Mouse (Mus musculus) mature B cell (primary cell): ENCODE measurements around the gene Nwd1.
"Not testable (repeated sequence)": the region's sequence is repeated elsewhere in the genome, so short reads cannot be mapped to it uniquely, and the experiment has no call there.

Source experiments
- in situ Hi-C: fragments of 300-500 bp; cut with MboI; formaldehyde crosslinking; loops from 2 replicates; pipeline ENCODE4 v1.14.3; 2019

Nwd1 gene

DNA sequence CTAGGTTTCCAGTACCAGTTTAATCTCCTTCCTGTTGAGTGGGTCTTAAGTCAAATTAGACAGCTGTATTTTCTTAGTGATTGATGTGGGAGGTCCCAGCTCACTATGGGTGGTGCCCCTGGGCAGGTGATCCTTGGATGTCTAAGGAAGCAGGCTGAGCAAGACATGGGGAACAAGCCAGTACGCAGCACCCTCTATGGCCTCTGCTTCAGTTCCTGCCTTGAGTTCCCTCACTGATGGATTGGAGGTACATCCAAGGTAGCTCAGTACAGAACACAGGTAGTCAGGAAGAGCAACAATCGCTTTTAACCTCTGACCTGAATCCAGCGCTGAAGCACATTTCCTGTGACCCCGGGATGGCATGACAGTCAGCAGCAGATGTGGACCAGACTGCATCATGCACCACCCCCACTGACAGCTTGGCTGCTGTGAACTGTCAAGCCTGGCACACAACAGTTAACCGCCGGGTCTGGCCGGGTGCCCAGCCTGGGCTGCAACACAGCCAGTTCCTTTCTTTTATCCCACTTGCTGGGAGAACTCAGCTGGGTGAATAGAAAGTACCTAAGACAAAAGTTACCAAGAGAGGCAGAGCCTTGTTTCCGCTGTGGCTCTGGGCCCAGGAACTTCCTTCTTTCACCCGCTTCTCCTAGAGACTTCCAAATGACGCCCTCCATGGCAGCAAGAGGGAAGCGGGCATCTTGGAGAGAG, at the start of gene Nwd1:
Nwd1 (plus strand) TSS at position 652 of the 708 bp plus-strand sequence.
- in situ Hi-C loops: no loop called here

DNA sequence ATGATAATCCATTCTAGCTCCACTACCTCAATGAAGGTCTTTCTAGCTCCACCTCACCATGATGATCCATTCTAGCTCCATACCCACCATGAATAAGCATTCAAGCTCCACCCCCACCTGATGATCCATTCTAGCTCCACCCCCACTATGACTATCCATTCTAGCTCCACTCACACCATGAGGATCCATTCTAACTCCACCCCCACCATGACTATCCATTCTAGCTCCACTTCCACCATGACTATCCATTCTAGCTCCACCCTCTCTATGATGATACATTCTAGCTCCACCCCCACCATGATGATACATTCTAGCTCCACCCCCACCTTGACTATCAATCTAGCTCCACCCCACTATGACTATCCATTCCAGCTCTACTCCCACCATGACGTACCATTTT, 3.6 kb upstream of the Nwd1 start:
- in situ Hi-C loops: no loop called here

DNA sequence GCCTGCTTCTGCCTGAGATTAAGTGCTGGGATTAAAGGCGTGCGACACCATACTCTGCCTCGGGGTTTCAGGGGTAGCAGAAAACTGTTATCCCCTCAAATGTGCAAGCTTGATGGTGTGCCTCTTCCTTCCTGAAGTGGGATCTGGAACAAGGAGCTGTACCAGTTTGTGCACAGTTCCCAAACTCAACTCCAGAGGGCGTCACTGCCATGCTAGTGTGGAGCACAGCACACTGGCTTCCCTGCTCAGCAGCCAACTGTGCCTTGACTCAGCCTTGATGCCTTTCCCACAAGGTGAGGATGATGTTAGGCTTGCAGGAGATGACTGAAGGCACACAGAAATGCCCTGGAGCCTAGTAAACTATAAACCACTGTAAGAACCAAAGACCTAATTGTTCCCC, 1.9 kb upstream of the Nwd1 start:
- in situ Hi-C loops: no loop called here

DNA sequence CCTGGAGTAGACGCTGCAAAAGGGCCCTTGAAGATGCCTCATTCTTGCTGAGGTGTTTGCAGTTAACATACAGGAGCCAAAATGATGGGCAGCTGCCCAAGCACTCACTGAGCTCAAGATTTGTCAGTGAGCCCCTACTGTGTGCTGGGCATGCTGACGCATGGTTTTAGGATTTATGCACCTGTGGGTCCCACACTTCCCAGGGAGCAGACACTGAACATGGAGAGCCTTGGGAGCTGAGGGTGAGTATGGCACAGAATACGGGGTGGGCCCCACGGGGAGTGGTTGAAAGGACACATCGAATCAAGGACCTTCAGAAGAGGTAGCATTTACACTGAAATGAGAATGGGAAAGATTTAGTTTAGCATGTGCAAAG, 245 bp downstream of the Nwd1 start:
- in situ Hi-C loops: no loop called here

DNA sequence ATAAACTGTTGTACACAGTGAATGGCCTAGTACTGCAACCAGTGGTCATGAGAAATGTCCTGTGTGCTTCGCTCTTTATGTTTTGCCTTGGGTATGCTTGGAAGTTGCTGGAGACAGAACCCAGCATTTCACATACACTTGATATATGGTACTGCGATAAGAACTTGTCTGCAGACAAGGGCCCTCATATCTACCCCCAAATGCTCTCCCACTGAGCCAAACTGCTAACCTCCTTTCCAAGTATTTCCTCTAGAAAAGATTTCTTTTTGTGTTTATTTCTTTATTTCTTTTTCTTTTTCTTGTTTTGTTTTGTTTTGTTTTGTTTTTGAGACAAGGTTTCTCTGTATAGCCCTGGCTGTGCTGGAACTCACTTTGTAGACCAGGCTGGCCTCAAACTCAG, 4.2 kb downstream of the Nwd1 start:
- in situ Hi-C loops: no loop called here

DNA sequence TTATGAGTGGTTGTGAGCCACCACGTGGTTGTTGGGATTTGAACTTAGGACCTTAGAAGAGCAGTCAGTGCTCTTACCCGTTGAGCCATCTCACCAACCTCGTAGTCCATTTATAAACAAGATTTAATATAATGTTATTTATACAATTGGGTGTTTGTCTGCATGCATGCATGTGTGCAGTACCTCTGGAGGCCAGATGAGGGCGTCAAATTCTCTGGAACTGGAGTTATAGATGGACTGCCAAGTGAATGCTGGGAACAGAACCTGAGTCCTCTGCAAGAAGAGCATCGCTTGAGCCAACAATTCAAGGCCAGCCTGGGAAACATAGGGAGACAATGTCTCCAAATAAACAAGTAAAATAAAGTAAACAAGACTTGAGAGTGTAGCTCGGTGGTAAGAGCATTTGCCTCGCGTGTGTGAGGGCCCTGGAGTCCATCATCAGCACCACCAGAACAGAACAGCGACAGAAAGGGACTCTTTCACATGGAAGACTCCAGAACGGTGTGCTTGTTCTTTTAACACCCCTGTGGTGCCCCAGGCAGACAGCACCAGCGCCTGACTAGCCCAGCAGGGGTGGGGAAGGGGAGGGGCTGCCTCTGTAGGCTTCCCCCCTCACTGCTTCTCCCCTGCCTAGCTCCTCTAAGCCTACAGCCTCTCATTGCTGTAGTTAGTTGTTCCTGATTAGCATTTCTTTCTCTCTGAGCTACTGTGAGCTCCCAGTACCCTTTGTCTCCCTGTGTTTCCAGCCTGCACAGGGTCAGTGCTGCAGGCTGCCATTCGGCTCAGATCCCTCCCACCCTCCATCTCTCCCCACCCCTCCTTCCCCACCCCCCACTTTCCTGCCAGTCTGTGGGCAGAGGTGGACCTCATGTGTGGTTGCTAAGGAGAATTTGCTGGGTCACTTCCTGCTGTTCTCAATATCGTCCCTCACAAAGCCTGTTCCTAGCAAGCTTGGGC, 8.3 kb downstream of the Nwd1 start:
- in situ Hi-C loops: no loop called here

DNA sequence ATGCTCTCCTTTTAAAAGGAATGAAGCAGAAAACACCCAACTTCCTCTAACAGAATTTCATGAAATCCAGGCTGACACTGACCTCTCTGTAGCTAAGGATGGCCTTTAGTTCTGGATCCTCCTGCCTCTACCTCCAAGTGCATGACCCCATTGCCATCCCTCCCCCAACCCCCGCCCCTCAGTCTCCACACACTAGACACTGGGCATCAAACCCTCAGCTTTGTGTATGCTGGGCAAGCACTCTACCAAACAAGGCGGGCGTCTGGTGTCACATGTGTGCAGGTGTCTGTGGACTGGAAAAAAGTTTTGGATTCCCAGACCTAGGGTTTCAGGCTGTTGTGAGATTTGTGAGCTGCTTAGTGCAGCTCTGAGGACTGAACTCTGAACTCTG, 9.0 kb downstream of the Nwd1 start:
- in situ Hi-C loops: no loop called here

DNA sequence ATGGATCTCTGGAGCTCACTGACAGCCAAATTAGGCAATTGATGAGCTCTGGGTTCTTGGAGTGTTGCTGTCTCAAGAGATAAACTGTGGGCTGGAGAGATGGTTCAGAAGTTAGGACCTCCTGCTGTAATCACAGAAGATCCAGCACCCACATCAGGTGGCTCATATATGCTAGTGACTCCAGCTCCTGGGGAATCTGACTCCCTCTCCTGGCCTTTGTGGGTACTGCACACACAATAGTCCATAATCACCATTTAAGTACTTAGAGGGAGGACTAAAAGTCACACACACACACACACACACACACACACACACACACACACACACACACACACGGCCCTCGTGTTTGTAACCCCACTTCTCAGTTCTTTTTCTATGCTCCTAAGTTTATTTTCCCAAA, 13.5 kb downstream of the Nwd1 start:
- in situ Hi-C loops: no loop called here

DNA sequence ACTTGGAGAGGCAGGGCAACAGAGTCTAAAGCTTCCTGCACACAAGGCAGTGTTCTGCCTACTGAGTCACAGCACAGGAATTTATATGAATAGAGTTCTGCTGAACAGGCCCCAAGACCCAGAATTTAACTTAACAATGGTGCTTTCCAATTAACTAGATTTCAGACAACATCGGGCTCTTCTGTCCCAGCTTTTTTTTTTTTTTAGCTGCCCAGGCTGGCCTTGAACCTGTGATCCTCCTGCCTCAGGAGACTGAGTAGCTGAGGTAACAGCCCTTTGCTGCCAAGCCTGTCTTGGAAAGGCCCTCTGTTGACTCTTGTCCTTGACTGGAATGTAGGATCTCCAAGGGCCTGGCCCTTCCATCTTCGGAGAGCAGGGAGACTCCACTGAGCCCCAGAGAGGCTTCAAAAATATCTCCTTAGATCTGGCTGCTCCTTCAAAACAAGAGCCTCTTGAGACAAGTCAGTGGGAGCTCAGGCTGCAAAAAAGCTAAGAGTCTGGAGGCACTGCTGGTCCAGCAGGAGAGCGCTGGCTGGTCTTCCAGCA, 17.7 kb downstream of the Nwd1 start:
- in situ Hi-C loops: no loop called here

DNA sequence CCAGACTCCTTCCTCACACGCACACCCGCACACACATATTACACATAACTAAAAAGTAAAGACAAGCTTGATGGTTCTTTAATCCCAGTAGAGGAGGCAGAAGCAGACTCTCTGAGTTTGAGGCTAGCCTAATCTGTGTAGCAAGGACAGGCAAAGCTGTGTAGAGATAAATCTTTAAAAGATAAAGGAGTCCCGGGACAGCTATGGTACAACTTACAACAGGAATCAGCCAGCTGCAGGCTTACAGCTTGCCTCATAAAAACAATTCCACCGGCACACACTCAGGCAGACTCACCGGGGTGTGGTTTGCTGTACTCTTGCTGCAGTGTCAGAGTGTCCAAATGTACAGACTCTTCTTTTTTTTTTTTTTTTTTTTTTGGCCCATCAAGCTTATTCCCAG, 18.2 kb downstream of the Nwd1 start:
- in situ Hi-C loops: no loop called here

DNA sequence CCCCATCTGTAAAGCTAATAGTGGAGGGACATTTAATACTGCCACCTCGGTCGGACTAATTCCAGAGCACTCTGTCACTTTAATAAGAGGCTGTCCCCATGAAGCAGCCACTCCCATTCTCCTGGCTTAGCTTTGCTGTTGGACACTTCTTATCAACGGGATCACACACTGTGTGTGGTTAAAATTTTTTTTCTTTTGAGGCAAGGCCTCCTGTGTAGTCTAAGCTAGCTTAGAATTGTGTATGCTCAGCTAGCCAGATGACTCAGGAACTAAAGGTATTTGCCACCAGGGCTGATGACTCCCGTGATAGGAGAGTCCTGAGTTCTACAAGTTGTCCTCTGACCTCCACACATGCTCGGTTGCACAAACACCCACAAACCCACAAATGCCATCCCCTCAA, 18.9 kb downstream of the Nwd1 start:
- in situ Hi-C loops: no loop called here

DNA sequence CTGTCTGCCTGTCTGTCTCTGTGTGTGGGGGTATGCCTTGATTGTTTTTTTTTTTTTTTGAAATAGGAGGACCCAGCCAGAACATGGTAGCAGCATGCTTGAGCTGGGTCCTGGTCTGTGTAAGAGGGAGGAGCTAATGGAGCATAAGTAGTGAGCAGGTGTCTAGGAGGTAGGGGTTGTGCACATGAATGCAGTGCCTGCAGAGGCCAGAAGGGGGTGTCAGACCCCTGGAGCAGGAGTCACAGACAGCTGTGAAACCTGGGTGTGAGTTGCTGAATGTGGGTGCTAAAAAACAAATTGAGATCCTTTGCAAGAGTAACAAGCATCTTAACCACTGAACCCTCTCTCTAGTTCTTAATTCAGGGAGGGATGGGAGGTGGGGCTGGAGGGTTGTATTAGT, 22.4 kb downstream of the Nwd1 start:
- in situ Hi-C loops: no loop called here

DNA sequence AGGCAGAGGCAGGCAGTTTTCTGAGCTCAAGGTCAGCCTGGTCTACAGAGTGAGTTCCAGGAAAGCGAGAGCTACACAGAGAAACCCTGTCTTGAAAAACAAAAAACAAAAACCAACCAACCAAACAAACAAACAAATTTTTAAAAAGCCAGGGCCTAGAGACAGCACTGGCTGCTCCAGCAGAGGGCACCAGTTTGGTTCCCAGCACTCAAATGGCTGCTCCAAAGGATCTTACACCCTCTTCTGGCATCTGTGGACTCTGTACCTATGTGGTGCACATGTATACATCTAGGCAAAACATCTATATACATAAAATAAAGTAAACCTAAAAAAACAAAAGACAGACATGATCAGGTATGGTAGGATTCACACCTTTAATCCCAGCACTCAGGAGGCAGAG, 26.3 kb downstream of the Nwd1 start:
- in situ Hi-C loops: no loop called here

DNA sequence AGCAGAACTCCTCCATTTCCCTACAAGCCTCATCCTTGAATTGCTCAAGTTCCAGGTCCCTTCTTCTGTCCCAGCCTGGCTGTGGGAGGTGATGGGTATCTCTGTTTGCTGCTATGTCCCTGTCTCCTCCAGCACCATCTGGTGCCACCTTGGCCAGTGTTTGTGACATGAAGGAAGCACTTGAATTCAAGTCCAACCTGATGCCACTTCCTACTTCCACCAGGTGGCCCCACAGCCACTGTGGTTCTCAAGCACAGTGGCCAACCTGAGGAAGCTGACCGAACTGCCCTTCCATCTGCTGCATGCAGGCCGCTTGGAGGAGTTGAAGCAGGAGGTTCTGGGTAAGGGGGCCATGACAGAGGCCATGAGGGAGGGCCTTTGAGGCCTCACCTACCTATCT, 27.7 kb downstream of the Nwd1 start:
- in situ Hi-C loops: no loop called here

DNA sequence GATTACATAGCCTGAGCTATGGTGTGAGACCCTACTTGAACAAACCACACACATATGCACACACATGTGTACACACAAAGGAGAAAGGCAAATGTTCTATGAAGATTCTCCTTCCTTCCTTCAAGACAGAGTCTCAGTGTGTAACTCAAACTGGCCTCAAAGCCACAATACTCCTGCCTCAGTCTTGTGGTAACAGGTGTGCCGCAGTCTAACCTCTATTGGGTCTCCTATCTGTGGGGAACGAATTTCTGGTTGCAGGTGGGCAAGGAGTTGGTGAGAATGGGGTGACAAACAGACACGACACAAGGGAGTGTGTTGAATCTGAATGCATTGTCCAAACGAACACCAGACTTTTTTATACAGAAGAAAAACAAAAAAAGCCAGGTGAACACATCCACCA, 29.9 kb downstream of the Nwd1 start:
- in situ Hi-C loops: no loop called here

DNA sequence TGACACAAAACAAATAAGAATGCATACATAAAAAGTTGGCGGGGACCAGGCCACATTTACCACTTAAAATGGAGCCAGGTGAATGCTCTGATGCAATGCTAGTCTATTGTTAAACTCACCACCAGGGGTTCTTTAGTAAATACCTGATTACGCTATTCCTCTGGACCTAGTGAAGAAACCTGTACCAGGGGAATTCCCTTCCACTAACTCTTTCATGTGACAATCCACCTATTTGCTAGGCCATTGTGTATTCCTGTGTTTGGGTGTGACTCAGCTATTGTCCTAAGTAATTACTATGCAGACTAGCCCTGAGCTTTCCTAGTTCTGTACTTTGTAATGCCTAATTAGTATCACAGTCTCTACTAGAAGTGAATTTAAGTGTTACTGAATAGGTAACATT, 30.3 kb downstream of the Nwd1 start:
- in situ Hi-C loops: not testable (repeated sequence)

DNA sequence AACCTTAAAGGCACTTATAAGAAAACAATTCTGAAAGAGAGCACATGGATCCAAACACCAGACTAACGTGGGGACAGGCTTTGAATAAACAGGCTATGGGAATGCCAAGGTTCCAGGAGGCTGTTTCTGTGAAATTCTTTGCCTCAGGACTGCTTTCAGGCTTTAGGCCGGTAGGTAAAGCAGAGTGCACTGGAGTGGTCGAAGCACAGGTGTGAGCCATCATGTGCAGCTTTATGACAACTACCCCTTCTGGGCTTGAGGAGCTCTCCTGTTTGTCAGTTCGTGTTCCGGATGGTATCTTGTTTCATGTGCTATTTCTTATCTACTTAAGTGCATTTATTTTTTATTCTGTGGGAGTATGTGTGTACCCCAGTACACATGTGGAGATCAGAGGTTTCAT, 30.8 kb downstream of the Nwd1 start:
- in situ Hi-C loops: no loop called here

DNA sequence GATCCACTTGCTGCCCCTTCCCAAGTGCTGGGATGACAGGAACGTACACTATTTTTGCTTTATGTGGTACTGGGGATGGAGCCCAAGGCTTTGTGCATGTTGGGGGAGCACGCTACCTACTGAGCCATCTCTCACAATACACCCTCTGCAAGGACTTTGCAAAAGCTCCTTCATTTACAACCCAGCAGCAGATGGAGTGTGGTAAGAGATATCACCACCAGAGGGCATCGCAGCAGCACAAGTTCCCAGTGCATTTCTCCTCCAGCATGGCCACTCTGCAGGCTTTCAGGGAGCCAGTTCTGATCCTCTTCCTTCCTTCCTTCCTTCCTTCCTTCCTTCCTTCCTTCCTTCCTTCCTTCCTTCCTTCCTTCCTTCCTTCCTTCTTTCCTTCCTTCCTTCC, 33.6 kb downstream of the Nwd1 start:
- in situ Hi-C loops: no loop called here

DNA sequence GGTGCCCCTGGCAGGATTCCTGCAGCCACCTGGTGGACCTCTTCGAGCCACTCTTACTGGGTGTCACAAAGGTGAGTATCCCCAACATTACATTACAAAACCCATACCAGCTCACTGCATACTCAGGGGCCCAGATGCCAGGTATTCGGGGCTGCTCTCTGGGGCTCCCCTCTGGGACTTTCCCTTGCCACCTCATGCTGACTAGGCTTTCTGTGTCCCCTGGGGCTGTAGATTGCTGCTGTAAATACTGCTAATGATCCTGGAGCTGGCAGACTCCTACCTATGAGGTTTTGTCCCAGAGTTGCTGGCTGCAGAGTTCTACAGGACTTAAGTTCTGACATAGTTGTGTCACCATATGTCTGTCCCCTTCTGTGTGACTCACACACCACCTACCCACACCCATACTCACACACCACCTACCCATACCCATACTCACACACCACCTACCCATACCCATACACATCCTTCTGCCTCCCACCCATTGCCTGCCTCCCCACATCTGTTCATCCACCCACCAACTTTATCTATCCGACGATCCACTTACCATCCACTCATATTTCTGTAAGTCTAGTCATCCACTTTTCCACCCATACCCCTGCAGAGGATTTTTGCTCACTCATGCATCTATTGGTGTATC, 35.7 kb downstream of the Nwd1 start:
- in situ Hi-C loops: no loop called here

DNA sequence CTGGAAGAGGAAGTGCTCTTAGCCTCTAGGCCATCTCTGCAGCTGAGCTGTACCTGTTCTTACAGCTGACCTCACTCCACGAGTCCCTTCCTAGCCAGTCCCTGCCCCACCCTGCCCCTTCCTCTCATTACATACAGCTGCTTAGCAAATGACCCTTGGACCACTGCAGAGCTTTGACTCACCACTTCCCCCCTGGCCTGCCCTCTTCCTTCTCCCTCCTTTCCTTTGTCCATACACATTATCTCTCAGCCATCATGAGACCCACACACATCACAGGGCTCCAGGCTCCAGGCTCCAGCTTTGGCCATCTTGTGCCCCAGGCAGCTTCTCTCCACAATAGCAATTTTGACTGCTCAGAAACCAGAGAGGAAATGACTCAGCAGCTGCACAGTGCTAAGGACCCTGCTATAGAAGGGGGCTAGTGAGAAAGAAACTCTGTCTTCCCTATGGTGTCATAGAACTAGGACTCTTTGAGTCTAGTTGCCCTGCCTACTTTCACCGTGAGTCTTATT, 36.6 kb downstream of the Nwd1 start:
- in situ Hi-C loops: no loop called here

DNA sequence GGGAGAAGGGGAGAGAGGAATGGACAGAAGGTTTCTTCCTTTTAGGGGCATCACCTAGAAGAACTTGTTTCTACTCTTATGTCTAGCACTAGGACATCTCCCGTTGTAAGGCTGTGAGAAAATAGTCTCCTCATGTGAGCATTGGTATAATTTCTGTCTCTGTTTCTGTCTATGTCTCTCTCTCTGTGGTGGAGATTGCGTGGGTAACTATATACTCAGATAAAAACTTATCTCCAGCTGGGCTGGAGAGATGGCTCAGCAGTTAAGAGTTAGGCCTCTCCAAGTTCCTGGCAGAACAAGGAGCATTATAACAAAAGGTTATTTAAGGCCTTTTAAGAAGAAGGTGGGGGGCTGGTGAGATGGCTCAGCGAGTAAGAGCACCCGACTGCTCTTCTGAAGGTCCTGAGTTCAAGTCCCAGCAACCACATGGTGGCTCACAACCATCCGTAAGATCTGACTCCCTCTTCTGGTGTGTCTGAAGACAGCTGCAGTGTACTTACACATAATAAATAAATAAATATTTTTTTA, 37.1 kb downstream of the Nwd1 start:
- in situ Hi-C loops: not testable (repeated sequence)

DNA sequence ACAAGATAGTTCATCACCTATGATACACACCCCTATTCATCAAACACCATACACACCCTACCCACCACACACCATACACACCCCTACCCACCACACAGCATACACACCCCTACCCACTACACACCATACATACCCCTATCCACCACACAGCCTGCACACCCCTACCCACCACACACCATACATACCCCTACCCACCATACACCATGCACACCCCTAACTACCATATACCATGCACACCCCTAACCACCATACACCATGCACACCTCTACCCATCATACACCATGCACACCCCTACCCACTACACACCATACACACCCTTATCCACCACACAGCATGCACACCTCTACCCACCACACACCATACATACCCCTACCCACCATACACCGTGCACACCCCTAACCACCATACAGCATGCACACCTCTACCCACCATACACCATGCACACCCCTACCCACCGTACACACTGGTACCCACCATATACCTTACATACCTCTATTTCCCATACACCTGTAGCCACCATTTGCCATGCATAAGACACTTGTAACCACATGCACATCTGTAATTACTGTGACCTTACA, 51.9 kb downstream of the Nwd1 start:
- in situ Hi-C loops: no loop called here
